Mouse (Mus musculus) embryonic facial prominence, embryonic 14.5 days (tissue): Measurements from ENCODE around the gene Fxyd3. TPM values are rescaled to one million over a fixed set of nuclear protein-coding genes. Genes with fewer than 3 reads are reported as not detected.

ENCODE experiments used
- ATAC-seq: fragments of 200-750 bp; cut with Nextera tagmentation; 2 replicates; pipeline ENCODE4 v1.8.0; 2017; ENCODE audit warnings: low read depth, moderate number of reproducible peaks, moderate TSS enrichment
- DNase-seq: peaks from one replicate; pipeline ENCODE4 v3.0.0-alpha.2; 2015; ENCODE audit warnings: low spot score
- H3K27ac ChIP-seq: fragments of 300-500 bp; sonication (generic); replicated peaks from 2 replicates; pipeline ENCODE4 v1.5.1; 2014; ENCODE audit warnings: low read depth, mild to moderate bottlenecking, low read length, moderate library complexity
- H3K27me3 ChIP-seq: fragments of 300-500 bp; sonication (generic); replicated peaks from 2 replicates; pipeline ENCODE4 v1.6.1; 2014; ENCODE audit warnings: low read length; ENCODE audit not compliant: control insufficient read depth, insufficient read depth
- H3K36me3 ChIP-seq: fragments of 300-500 bp; sonication (generic); 2 replicates; pipeline ENCODE4 v1.6.1; 2014; ENCODE audit warnings: low read length, mixed read lengths; ENCODE audit not compliant: control insufficient read depth, insufficient read depth
- H3K4me1 ChIP-seq: fragments of 300-500 bp; sonication (generic); 2 replicates; pipeline ENCODE4 v1.6.1; 2014; ENCODE audit warnings: antibody characterized with exemption, low read length; ENCODE audit not compliant: control insufficient read depth, insufficient read depth
- H3K4me2 ChIP-seq: fragments of 300-500 bp; sonication (generic); 2 replicates; pipeline ENCODE4 v1.6.1; 2014; ENCODE audit warnings: low read depth, mild to moderate bottlenecking, low read length, moderate library complexity, mixed read lengths
- H3K4me3 ChIP-seq: fragments of 300-500 bp; sonication (generic); 2 replicates; pipeline ENCODE4 v1.5.1; 2014; ENCODE audit warnings: low read depth, mild to moderate bottlenecking, low read length
- H3K9ac ChIP-seq: fragments of 300-500 bp; sonication (generic); 2 replicates; pipeline ENCODE4 v1.6.1; 2014; ENCODE audit warnings: low read depth, mild to moderate bottlenecking, low read length, moderate library complexity, mixed read lengths
- H3K9me3 ChIP-seq: fragments of 300-500 bp; sonication (generic); 2 replicates; pipeline ENCODE4 v1.6.1; 2016; ENCODE audit warnings: low read length; ENCODE audit not compliant: control insufficient read depth
- WGBS: fragments of 180-500 bp; shearing (Covaris S2); extraction: QIAGEN DNeasy Blood & Tissue Kit; methylation state at CpG from one replicate; pipeline ENCODE4 v1.1.7; 2014; 5-methylcytosine and 5-hydroxymethylcytosine counted together
- polyA plus RNA-seq: library from polyadenylated mRNA; unstranded; fragments of >200 nt; fragmentation: Nextera tagmentation; extraction: Ambion mirVana; gene quantifications from 2 replicates; pipeline ENCODE4 v1.2.1, GENCODE M21; 2014

The Fxyd3 gene
- polyA plus RNA-seq, 1 experiment from 2014 or later: 71.7 TPM

DNA sequence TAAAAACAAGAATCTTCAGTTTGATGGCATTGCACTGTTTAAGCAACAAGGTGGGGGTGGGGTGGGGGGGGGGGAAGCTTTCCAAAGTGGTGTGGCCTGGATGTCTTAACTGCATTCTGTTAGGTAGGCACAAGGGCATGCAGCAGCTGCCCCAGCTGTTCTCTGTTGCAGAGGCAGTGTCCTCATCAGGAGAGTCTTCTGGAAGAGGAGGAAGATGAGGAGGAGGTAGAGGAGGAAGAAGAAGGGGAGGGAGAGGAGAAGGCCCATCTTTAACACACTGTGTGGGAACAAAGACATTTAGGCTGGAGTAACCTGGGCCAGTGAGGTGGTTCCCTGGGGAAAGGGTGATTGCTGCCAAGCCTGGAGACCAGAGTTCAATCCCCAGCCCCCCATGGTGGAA lies 5.6 kb upstream of the Fxyd3 start:
- no peak for DNase-seq
- H3K4me2 ChIP-seq: no peak overlapping the region
- no peak for ATAC-seq
- no peaks in the 10 kb centered on the region for H3K9me3 ChIP-seq
- H3K27me3 ChIP-seq: no peaks in the 10 kb centered on the region
- H3K4me3 ChIP-seq: no peak overlapping the region
- H3K36me3 ChIP-seq: no peaks in the 10 kb centered on the region
- no peak overlapping the region for H3K27ac ChIP-seq
- no peak overlapping the region for H3K9ac ChIP-seq
- peaks cover 19% of the 10 kb centered on the region for H3K4me1 ChIP-seq

GRCm38 (mm10) chr7:31081106-31081505 lies 4.6 kb upstream of the Fxyd3 start:
- WGBS: 24% methylated on average over 1 of the region's 1 CpGs
- Histone ChIP-seq H3K4me2 (no peak overlapping the region), H3K9ac (no peak overlapping the region), H3K27me3 (no peaks in the 10 kb centered on the region), H3K36me3 (no peaks in the 10 kb centered on the region), H3K4me3 (no peak overlapping the region), H3K9me3 (no peaks in the 10 kb centered on the region), H3K4me1 (peaks cover 23% of the 10 kb centered on the region), H3K27ac (no peak overlapping the region)
- DNase-seq (no peak), ATAC-seq (no peak)

DNA sequence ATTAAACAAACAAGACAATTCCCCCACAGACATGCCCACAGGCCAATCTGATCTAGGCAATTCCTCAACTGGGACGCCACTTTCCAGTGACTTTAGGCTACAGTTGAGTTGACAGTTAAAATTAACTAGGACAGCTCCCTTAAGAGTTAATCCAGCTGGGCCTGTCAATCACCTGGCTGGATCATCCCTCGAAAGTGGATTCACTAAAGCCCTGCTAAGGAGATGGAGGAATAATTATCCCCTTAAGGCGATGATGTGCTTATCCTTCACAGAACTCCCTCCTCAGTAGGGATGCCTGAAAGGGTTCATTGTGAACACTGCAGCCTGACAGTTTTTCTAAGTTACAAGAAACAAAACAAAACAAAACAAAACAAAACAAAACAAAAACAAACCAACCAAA lies 4.1 kb upstream of the Fxyd3 start:
- Histone ChIP-seq H3K27me3 (no peaks in the 10 kb centered on the region), H3K9me3 (no peaks in the 10 kb centered on the region), H3K9ac (no peak overlapping the region), H3K27ac (no peak overlapping the region), H3K36me3 (no peaks in the 10 kb centered on the region), H3K4me2 (no peak overlapping the region), H3K4me1 (peaks cover 23% of the 10 kb centered on the region), H3K4me3 (no peak overlapping the region)
- ATAC-seq (no peak), DNase-seq (no peak)
- 25% methylated on average over 3 of the region's 3 CpGs for WGBS

GRCm38 (mm10) chr7:31079670-31080069 lies 3.2 kb upstream of the Fxyd3 start:
- Histone ChIP-seq H3K9ac (no peak overlapping the region), H3K9me3 (no peaks in the 10 kb centered on the region), H3K27me3 (no peaks in the 10 kb centered on the region), H3K4me1 (peaks cover 18% of the 10 kb centered on the region), H3K36me3 (no peaks in the 10 kb centered on the region), H3K4me2 (no peak overlapping the region), H3K4me3 (no peak overlapping the region), H3K27ac (no peak overlapping the region)
- no peak for ATAC-seq
- 86% methylated on average over 8 of the region's 8 CpGs for WGBS
- DNase-seq: no peak

DNA sequence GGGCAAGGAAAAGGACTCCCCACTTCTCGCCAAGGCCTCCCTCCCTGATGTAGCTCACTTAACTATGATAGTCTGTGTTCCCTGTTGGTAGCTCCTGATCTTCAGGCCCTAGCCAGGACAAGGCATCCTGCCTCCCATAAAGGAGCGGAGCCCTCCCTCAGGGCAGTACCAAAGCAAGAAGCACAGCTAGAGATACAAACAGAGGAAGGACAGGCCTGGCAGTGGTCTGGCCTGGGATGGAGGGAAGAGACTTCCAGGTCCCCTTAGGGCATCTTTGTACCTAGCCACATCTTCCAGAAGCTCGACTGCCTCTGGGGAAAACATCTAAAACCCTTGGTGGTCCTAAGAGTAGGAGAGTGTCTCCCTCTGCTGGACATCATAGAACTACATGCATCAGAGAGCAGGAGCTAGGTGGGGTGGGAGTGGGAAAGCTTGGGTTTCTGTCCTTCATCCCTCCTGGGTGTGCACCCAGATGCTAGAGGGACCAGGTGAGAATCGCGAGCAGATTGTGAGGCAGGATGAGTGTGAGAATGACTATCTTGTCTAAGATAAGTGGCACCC lies 1.5 kb upstream of the Fxyd3 start:
- DNase-seq (peak; percentile 89), ATAC-seq (peak; percentile 38; the same call in 1 of the 2 replicates)
- Histone ChIP-seq H3K4me1 (peaks cover 8% of the 10 kb centered on the region; the same call in 1 of the 2 replicates), H3K27ac (peak overlapping the region; percentile 4; the same call in 1 of the 2 replicates), H3K4me3 (no peak overlapping the region), H3K4me2 (no peak overlapping the region), H3K9ac (no peak overlapping the region), H3K36me3 (no peaks in the 10 kb centered on the region), H3K9me3 (no peaks in the 10 kb centered on the region), H3K27me3 (no peaks in the 10 kb centered on the region)
- WGBS: 38% methylated on average over 5 of the region's 5 CpGs

GRCm38 (mm10) chr7:31077470-31077869 lies 966 bp upstream of the Fxyd3 start:
- WGBS: 15% methylated on average over 6 of the region's 6 CpGs
- H3K36me3 ChIP-seq: no peaks in the 10 kb centered on the region
- H3K27me3 ChIP-seq: no peaks in the 10 kb centered on the region
- no peak overlapping the region for H3K4me2 ChIP-seq
- peak; percentile 54 for DNase-seq
- H3K4me3 ChIP-seq: no peak overlapping the region
- peak overlapping the region; percentile 52 for H3K27ac ChIP-seq
- H3K4me1 ChIP-seq: peaks cover 8% of the 10 kb centered on the region; the same call in 1 of the 2 replicates
- no peaks in the 10 kb centered on the region for H3K9me3 ChIP-seq
- no peak overlapping the region for H3K9ac ChIP-seq
- peak; percentile 58; the same call in 1 of the 2 replicates for ATAC-seq

- H3K4me3 ChIP-seq: no peak overlapping the region
- no peaks in the 10 kb centered on the region for H3K36me3 ChIP-seq
- H3K9me3 ChIP-seq: no peaks in the 10 kb centered on the region
- no peak overlapping the region for H3K9ac ChIP-seq
- no peak for ATAC-seq
- H3K4me1 ChIP-seq: peaks cover 8% of the 10 kb centered on the region; the same call in 1 of the 2 replicates
- 77% methylated on average over 5 of the region's 5 CpGs for WGBS
- DNase-seq: no peak
- no peak overlapping the region for H3K4me2 ChIP-seq
- H3K27ac ChIP-seq: no peak overlapping the region
- no peaks in the 10 kb centered on the region for H3K27me3 ChIP-seq
These were observed 1.8 kb downstream of the Fxyd3 start for GRCm38 (mm10) chr7:31074713-31075069.

- H3K36me3 ChIP-seq: no peaks in the 10 kb centered on the region
- WGBS: 71% methylated on average over 7 of the region's 7 CpGs
- peaks cover 8% of the 10 kb centered on the region; the same call in 1 of the 2 replicates for H3K4me1 ChIP-seq
- no peaks in the 10 kb centered on the region for H3K27me3 ChIP-seq
- H3K4me2 ChIP-seq: no peak overlapping the region
- H3K27ac ChIP-seq: no peak overlapping the region
- no peak overlapping the region for H3K9ac ChIP-seq
- H3K9me3 ChIP-seq: no peaks in the 10 kb centered on the region
- no peak for DNase-seq
- ATAC-seq: no peak
- no peak overlapping the region for H3K4me3 ChIP-seq
These were observed 2.3 kb downstream of the Fxyd3 start for GRCm38 (mm10) chr7:31074061-31074712.

DNA sequence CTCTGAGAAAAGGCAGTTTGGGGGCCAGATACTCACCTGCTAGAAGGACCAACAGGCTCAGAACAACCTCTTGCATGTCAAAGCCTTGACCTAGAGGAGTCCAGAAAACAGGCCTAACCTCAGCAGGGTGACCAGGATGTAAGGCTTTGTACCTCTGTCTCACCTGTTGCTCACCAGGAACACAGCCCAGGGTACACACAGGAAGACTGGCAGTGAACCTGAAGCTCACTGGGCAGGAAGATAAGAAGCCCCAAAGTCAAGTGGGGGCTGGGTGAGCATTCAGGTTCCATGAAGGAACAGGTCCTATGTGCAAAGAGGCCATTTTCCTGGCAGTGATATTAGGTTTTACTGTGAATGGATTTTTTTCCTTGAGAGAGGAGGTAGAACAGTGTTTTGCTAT lies 3.0 kb downstream of the Fxyd3 start:
- H3K36me3 ChIP-seq: no peaks in the 10 kb centered on the region
- no peaks in the 10 kb centered on the region for H3K27me3 ChIP-seq
- H3K27ac ChIP-seq: no peak overlapping the region
- no peak overlapping the region for H3K9ac ChIP-seq
- H3K4me2 ChIP-seq: no peak overlapping the region
- no peaks in the 10 kb centered on the region for H3K9me3 ChIP-seq
- H3K4me3 ChIP-seq: no peak overlapping the region
- ATAC-seq (no peak), DNase-seq (no peak)
- peaks cover 8% of the 10 kb centered on the region; the same call in 1 of the 2 replicates for H3K4me1 ChIP-seq
